Mouse (Mus musculus) brown adipose tissue, adult 24 weeks (tissue): ENCODE data around the gene Nat9. TPM values are rescaled to one million over a fixed set of nuclear protein-coding genes. Genes with fewer than 3 reads are reported as not detected.

ENCODE experiments used
- H3K27ac ChIP-seq: fragments of 200-500 bp; replicated peaks from 2 replicates; pipeline ENCODE4 v1.5.1; 2012; ENCODE audit warnings: low read depth, mild to moderate bottlenecking, low read length
- H3K4me1 ChIP-seq: fragments of 200-500 bp; 2 replicates; pipeline ENCODE4 v1.6.1; 2012; ENCODE audit warnings: low read length, mixed read lengths; ENCODE audit not compliant: control insufficient read depth, insufficient read depth, insufficient read length
- H3K4me3 ChIP-seq: fragments of 200-500 bp; 2 replicates; pipeline ENCODE4 v1.5.1; 2012; ENCODE audit warnings: low read depth, mild to moderate bottlenecking, low read length, moderate library complexity; ENCODE audit not compliant: insufficient read depth
- polyA plus RNA-seq: library from polyadenylated mRNA; stranded (reverse); fragments of >200 nt; gene quantifications from 2 replicates; pipeline ENCODE4 v1.2.4, GENCODE M21; 2012; ENCODE audit not compliant: missing spikeins, insufficient read depth, insufficient read length

The Nat9 gene
- polyA plus RNA-seq, 1 experiment = 29.3 TPM

GRCm38 (mm10) chr11:115223451-115223850, 35.8 kb upstream of the Nat9 start:
- no peak overlapping the region for H3K27ac ChIP-seq
- peaks cover 12% of the 10 kb centered on the region for H3K4me1 ChIP-seq
- H3K4me3 ChIP-seq = no peak overlapping the region

DNA sequence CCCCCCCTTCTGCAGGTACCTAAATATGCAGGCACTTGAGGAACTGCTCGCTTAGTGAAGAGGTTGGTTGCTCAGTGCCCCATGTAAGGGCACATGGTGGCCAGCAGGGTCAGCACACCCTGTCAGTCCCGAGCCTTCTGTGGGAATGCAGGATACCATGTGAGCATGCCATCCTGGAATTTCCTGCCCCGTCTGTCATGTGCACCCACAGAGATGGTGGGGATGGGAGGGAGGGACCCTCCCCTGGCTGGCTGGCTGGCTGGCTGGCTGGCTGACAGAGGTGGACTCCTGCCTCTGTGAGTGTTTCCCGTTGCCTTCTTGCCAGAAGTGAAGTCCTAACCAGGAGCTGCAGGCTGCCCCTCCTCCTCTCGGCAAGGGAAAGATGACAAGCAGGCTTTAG, 34.9 kb upstream of the Nat9 start:
- Histone ChIP-seq H3K27ac (no peak overlapping the region), H3K4me1 (peaks cover 12% of the 10 kb centered on the region), H3K4me3 (no peak overlapping the region)

DNA sequence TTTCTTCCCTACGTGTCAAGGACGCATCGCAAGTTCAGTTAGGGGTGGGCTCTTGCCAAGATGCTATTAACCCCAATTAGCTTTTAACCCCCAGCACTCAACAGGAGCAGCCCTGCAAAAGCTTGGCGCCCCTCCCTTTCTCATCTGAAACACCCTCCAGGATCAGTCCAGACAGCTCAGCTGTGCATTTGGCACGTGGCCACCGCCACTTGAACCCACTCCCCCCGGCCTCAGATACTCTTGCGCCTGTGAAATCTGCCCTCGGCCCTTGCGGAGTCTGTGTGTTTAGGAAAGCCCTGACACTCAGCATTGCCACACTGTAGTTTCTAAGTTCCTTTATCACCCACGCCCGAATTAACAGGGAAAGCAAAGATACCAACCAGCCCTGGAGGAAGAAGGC, 34.4 kb upstream of the Nat9 start:
- Histone ChIP-seq H3K27ac (no peak overlapping the region), H3K4me3 (no peak overlapping the region), H3K4me1 (peaks cover 12% of the 10 kb centered on the region)

- Histone ChIP-seq H3K4me3 (no peak overlapping the region), H3K4me1 (peaks cover 12% of the 10 kb centered on the region), H3K27ac (no peak overlapping the region)
These were observed 32.0 kb upstream of the Nat9 start for GRCm38 (mm10) chr11:115219685-115220084.

- no peak overlapping the region for H3K4me3 ChIP-seq
- H3K27ac ChIP-seq = no peak overlapping the region
- peaks cover 10% of the 10 kb centered on the region for H3K4me1 ChIP-seq
These were observed 31.6 kb upstream of the Nat9 start for GRCm38 (mm10) chr11:115219263-115219662.

GRCm38 (mm10) chr11:115217439-115218410, 30.1 kb upstream of the Nat9 start:
- H3K27ac ChIP-seq = no peak overlapping the region
- H3K4me1 ChIP-seq = peaks cover 8% of the 10 kb centered on the region
- no peak overlapping the region for H3K4me3 ChIP-seq

DNA sequence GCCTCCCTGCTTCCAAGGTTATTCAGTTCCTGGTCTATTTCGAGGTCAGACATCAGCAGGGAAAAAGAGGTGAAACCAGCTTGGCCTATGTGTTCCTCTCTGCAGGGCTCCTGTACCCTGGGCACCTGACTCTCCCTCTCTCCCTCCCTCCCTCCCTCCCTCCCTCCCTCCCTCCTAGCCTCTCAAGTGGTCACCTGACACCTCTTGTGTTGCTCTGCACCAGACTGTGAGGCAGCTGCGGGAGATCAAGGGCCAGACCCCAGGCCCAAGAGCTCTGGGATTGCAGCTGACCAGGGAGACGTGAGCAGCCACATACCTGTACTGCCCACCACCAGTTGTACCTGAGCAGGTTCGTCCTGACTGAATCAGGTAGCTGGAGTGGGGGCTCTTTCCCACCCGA, 27.5 kb upstream of the Nat9 start:
- Histone ChIP-seq H3K4me3 (no peak overlapping the region), H3K27ac (no peak overlapping the region), H3K4me1 (peaks cover 8% of the 10 kb centered on the region)

DNA sequence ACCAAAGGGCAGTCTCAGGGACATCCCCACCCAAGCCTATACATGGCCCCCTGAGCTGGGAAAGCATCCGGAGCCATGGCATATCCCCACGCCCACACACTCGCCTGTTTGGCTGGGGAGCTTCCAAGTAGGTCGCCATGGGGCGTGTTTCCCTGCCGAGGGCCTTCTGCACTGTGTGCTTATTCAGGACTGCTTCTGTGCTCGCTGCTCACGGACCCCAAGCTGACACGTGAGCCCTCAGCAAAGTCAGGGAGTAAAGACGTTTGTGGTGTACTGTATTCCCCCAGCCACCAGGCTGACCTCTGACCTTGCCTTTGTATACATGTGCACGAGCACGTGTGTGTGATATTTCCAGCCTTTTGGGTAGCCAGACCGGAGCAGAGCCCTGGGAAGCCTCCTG, 24.5 kb upstream of the Nat9 start:
- Histone ChIP-seq H3K27ac (no peak overlapping the region), H3K4me1 (no peaks in the 10 kb centered on the region), H3K4me3 (no peak overlapping the region)

DNA sequence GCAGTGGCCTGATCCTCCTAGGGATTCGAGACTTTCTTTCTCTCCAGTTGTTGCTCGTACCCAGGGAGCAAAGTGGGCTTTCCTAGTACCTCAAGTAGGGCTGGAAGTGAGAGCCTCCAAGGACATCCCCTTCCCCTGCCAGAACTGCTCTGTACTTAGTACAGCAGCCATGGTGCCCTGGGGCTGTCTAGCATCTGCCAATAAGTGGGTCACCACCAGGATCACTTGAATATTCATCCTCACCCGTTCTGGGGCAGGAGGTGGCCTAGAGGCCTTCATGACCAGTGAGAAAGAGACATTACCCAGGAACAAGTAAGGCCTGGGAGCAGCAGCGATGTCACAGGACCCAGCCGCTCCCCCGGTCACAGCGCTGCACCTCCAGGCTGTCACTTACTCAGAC, 22.3 kb upstream of the Nat9 start:
- Histone ChIP-seq H3K4me3 (no peak overlapping the region), H3K27ac (no peak overlapping the region), H3K4me1 (no peaks in the 10 kb centered on the region)

DNA sequence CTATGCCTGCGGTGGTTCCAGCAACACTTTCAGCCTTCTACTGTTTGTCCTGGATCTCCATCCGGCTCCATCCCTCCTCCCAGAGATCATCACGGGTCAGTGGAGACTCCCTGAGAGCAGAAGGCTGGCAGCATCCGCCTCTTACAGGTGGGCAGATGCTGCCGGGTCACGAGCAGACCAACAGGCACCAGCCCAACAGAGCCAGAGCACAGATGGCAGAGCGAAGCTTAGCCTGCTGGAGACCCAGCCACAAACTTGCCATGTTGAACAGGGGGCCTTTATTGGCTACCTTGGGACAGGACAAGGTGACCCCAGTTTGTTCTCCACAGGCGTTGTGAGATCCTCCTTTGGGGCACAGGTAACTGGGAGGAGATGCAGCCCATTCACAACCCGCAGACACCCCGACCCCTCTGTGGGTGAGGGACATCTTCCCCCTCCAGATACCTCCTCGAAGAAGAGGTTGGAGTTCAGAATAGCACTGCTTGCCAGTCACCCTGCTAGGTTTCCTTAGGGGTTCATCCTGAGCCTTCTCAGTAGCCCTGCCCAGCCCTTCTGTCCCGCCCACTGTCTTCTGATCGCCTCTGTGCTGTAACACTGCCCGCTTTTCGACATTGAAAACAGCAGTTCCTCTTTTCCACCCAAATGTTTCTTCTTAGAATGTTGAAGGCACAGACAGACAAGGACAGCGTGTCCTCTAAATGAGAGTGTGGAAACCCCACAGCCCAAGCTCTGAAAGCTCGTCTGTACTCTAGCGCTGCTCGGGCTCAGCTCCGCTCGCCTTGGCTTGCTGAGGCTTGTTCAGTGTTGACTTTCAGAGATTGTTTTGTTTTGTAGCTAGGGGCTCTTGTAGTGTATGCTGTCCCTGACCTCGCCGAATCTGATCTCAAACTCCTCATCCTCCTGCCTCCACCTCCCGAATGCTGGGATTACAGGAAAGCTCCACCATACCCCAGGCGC, 21.4 kb upstream of the Nat9 start:
- Histone ChIP-seq H3K4me3 (no peak overlapping the region), H3K27ac (no peak overlapping the region)

GRCm38 (mm10) chr11:115208126-115208525, 20.5 kb upstream of the Nat9 start:
- H3K4me3 ChIP-seq = no peak overlapping the region

More for the DNA sequence above, 21.4 kb upstream of the Nat9 start:
- H3K4me1 ChIP-seq = no peaks in the 10 kb centered on the region

GRCm38 (mm10) chr11:115202756-115203155, 15.1 kb upstream of the Nat9 start:
- H3K27ac ChIP-seq = no peak overlapping the region
- no peaks in the 10 kb centered on the region for H3K4me1 ChIP-seq
- no peak overlapping the region for H3K4me3 ChIP-seq

More at GRCm38 (mm10) chr11:115208126-115208525, 20.5 kb upstream of the Nat9 start:
- Histone ChIP-seq H3K4me1 (no peaks in the 10 kb centered on the region), H3K27ac (no peak overlapping the region)

DNA sequence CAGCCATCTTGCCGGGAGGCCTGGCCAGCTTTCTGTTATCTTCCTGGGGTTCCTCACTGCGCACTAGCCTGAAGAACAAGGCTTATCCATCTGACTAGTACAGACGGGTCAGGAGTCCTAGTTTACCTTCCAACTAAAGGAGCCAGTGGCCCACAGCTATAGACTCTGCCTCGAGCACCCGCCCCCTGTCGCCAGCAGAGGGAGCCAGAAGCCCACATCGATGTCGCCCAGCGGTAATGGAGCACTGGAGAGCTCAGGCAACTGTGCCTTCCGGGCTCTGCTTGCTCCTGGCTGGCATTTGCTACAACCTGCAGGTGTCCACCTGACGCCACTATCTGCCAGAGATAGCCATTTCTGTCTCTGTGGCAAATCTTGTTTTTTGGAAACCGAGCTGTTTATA, 14.7 kb upstream of the Nat9 start:
- Histone ChIP-seq H3K4me1 (no peaks in the 10 kb centered on the region), H3K4me3 (no peak overlapping the region), H3K27ac (no peak overlapping the region)

GRCm38 (mm10) chr11:115200520-115200919, 12.9 kb upstream of the Nat9 start:
- Histone ChIP-seq H3K4me1 (no peaks in the 10 kb centered on the region), H3K4me3 (no peak overlapping the region), H3K27ac (no peak overlapping the region)

DNA sequence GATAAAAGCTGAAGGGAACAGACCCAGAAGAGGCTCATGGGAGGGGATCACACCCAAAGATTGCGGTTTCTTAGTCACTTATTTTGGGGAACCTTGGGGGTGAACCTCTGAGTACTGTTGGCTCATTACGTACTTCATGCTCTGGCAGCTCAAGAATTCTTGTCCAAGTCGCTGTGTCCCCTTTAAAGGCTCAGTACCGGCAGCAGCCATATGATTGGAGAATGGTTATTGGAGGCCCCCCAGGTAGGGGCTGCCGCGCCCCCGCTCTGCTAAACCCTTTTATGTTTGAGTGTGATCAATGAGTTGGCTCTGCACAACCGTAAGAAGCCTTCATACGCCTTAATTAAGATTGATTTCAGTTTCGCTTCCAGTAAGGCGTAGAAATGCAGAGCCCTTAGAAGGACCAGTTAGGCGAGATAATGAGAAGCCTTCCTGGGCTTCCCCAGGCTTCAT, 11.3 kb upstream of the Nat9 start:
- Histone ChIP-seq H3K27ac (0 out of 2 replicates have a peak overlapping the region, but pooled peaks have one; percentile 0), H3K4me3 (no peak overlapping the region; the same call in 1 of the 2 replicates), H3K4me1 (no peaks in the 10 kb centered on the region)
